Mouse (Mus musculus): ENCODE results near the gene Mreg. TPM values are rescaled to one million over a fixed set of nuclear protein-coding genes. Genes with fewer than 3 reads are reported as not detected.

Mreg gene
- polyA plus RNA-seq, 1 experiment from 2014 or later = 1.8 TPM

GRCm38 (mm10) chr1:72216761-72217160 is 4.7 kb upstream of the Mreg start:
- Histone ChIP-seq H3K9me3 (ENCODE audit: low read depth, low read length) (no peaks in the 10 kb centered on the region), H3K4me1 (ENCODE audit: insufficient read depth) (no peaks in the 10 kb centered on the region), H3K9ac (no peak overlapping the region), H3K4me2 (no peak overlapping the region), H3K27ac (ENCODE audit: low read depth) (no peak overlapping the region), H3K4me3 (ENCODE audit: low read depth, low read length) (no peak overlapping the region), H3K36me3 (ENCODE audit: insufficient read depth) (no peaks in the 10 kb centered on the region), H3K27me3 (ENCODE audit: insufficient read depth, low read length) (no peaks in the 10 kb centered on the region)
- WGBS = 78% methylated on average over 7 of the region's 7 CpGs
- ATAC-seq (ENCODE audit: insufficient read depth) (no peak), DNase-seq (no peak)
- TF ChIP-seq CTCF (IDR thresholded peaks at IDR 0.05; ENCODE audit: low read depth) = no peak

GRCm38 (mm10) chr1:72215174-72215573 is 3.1 kb upstream of the Mreg start:
- H3K9ac ChIP-seq = no peak overlapping the region
- TF ChIP-seq CTCF (IDR thresholded peaks at IDR 0.05; ENCODE audit: low read depth) = no peak
- H3K9me3 ChIP-seq (ENCODE audit: low read depth, low read length) = no peaks in the 10 kb centered on the region
- no peak for DNase-seq
- no peak overlapping the region for H3K27ac ChIP-seq (ENCODE audit: low read depth)
- H3K36me3 ChIP-seq (ENCODE audit: insufficient read depth) = no peaks in the 10 kb centered on the region
- ATAC-seq (ENCODE audit: insufficient read depth) = no peak
- H3K27me3 ChIP-seq (ENCODE audit: insufficient read depth, low read length) = peaks cover 5% of the 10 kb centered on the region; the same call in 1 of the 2 replicates
- WGBS = 61% methylated on average over 4 of the region's 4 CpGs
- no peaks in the 10 kb centered on the region for H3K4me1 ChIP-seq (ENCODE audit: insufficient read depth)
- no peak overlapping the region for H3K4me2 ChIP-seq
- H3K4me3 ChIP-seq (ENCODE audit: low read depth, low read length) = no peak overlapping the region

GRCm38 (mm10) chr1:72214470-72214961 is 2.4 kb upstream of the Mreg start:
- Histone ChIP-seq H3K27me3 (ENCODE audit: insufficient read depth, low read length) (peaks cover 5% of the 10 kb centered on the region; the same call in 1 of the 2 replicates), H3K4me2 (no peak overlapping the region), H3K9me3 (ENCODE audit: low read depth, low read length) (no peaks in the 10 kb centered on the region), H3K4me1 (ENCODE audit: insufficient read depth) (no peaks in the 10 kb centered on the region), H3K27ac (ENCODE audit: low read depth) (no peak overlapping the region), H3K4me3 (ENCODE audit: low read depth, low read length) (no peak overlapping the region), H3K36me3 (ENCODE audit: insufficient read depth) (no peaks in the 10 kb centered on the region), H3K9ac (no peak overlapping the region)
- DNase-seq = no peak
- no peak for ATAC-seq (ENCODE audit: insufficient read depth)
- 62% methylated on average over 7 of the region's 7 CpGs for WGBS
- TF ChIP-seq CTCF (IDR thresholded peaks at IDR 0.05; ENCODE audit: low read depth) = no peak

DNA sequence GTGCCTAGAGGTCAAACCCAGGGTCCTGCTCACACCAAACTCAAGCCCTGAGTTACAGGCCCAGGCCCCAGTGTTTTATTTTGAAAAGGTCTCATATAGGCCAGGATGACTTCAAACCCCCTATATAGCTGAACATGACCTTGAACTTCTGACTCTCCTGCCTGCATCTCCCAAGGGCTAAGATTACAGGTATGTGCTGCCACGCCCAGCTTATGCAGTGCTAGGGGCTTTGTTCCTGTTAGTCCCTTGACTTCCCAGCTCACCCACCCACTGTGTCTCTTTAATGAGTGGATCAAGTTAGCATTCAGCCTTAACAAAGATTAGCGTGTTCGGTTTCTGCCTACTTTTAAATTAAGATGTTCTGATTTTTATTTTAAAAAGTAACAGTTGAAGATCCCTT is 1.8 kb upstream of the Mreg start:
- TF ChIP-seq CTCF (IDR thresholded peaks at IDR 0.05; ENCODE audit: low read depth) = no peak
- no peak for ATAC-seq (ENCODE audit: insufficient read depth)
- no peaks in the 10 kb centered on the region for H3K36me3 ChIP-seq (ENCODE audit: insufficient read depth)
- H3K4me1 ChIP-seq (ENCODE audit: insufficient read depth) = no peaks in the 10 kb centered on the region
- H3K4me3 ChIP-seq (ENCODE audit: low read depth, low read length) = no peak overlapping the region
- WGBS = 88% methylated on average over 3 of the region's 3 CpGs
- no peak for DNase-seq
- no peak overlapping the region for H3K27ac ChIP-seq (ENCODE audit: low read depth)
- peaks cover 5% of the 10 kb centered on the region; the same call in 1 of the 2 replicates for H3K27me3 ChIP-seq (ENCODE audit: insufficient read depth, low read length)
- no peak overlapping the region for H3K9ac ChIP-seq
- H3K9me3 ChIP-seq (ENCODE audit: low read depth, low read length) = no peaks in the 10 kb centered on the region
- H3K4me2 ChIP-seq = no peak overlapping the region

- Histone ChIP-seq H3K9me3 (ENCODE audit: low read depth, low read length) (no peaks in the 10 kb centered on the region), H3K36me3 (ENCODE audit: insufficient read depth) (no peaks in the 10 kb centered on the region), H3K27ac (ENCODE audit: low read depth) (no peak overlapping the region), H3K27me3 (ENCODE audit: insufficient read depth, low read length) (peaks cover 5% of the 10 kb centered on the region; the same call in 1 of the 2 replicates), H3K4me3 (ENCODE audit: low read depth, low read length) (peak overlapping the region; percentile 68), H3K4me1 (ENCODE audit: insufficient read depth) (no peaks in the 10 kb centered on the region), H3K9ac (peak overlapping the region; percentile 66; the same call in 1 of the 2 replicates), H3K4me2 (peak overlapping the region; percentile 99)
- 19% methylated on average over 17 of the region's 17 CpGs for WGBS
- no peak for DNase-seq
- TF ChIP-seq CTCF (IDR thresholded peaks at IDR 0.05; ENCODE audit: low read depth) = no peak
- no peak for ATAC-seq (ENCODE audit: insufficient read depth)
Measured at GRCm38 (mm10) chr1:72210803-72211679, 1.1 kb downstream of the Mreg start.

DNA sequence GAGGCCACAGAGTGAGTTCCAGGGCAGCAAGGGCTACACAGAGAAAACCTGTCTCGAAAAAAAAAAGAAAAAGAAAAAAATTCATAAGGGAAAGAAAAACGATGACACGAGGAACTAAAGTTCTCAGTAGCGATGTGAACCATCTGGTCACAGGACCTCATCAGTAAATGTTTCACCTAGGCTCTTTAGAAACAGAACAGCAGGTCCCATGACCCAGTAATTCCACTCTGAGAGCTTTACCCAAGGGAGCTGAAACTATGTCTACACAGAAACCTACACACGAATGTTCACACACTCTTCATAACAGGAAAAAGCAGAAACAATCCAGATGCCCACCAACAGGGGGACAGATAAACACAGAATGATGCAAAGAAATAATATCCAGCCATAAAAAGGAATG is 4.0 kb downstream of the Mreg start:
- 80% methylated on average over 5 of the region's 5 CpGs for WGBS
- no peak for TF ChIP-seq CTCF (IDR thresholded peaks at IDR 0.05; ENCODE audit: low read depth)
- Histone ChIP-seq H3K4me2 (no peak overlapping the region), H3K9ac (no peak overlapping the region), H3K36me3 (ENCODE audit: insufficient read depth) (no peaks in the 10 kb centered on the region), H3K9me3 (ENCODE audit: low read depth, low read length) (no peaks in the 10 kb centered on the region), H3K27me3 (ENCODE audit: insufficient read depth, low read length) (peaks cover 5% of the 10 kb centered on the region; the same call in 1 of the 2 replicates), H3K4me1 (ENCODE audit: insufficient read depth) (no peaks in the 10 kb centered on the region), H3K4me3 (ENCODE audit: low read depth, low read length) (no peak overlapping the region), H3K27ac (ENCODE audit: low read depth) (no peak overlapping the region)
- no peak for ATAC-seq (ENCODE audit: insufficient read depth)
- no peak for DNase-seq

- no peaks in the 10 kb centered on the region for H3K4me1 ChIP-seq (ENCODE audit: insufficient read depth)
- WGBS = 63% methylated on average over 3 of the region's 3 CpGs
- no peak overlapping the region for H3K4me2 ChIP-seq
- H3K9ac ChIP-seq = no peak overlapping the region
- H3K36me3 ChIP-seq (ENCODE audit: insufficient read depth) = no peaks in the 10 kb centered on the region
- H3K27ac ChIP-seq (ENCODE audit: low read depth) = no peak overlapping the region
- H3K4me3 ChIP-seq (ENCODE audit: low read depth, low read length) = no peak overlapping the region
- ATAC-seq (ENCODE audit: insufficient read depth) (no peak), DNase-seq (no peak)
- no peak for TF ChIP-seq CTCF (IDR thresholded peaks at IDR 0.05; ENCODE audit: low read depth)
- H3K9me3 ChIP-seq (ENCODE audit: low read depth, low read length) = no peaks in the 10 kb centered on the region
- H3K27me3 ChIP-seq (ENCODE audit: insufficient read depth, low read length) = no peaks in the 10 kb centered on the region
Measured at GRCm38 (mm10) chr1:72205113-72205512, 7.0 kb downstream of the Mreg start.

Data from lung, embryonic 14.5 days (tissue).